In the genomic region with DNA sequence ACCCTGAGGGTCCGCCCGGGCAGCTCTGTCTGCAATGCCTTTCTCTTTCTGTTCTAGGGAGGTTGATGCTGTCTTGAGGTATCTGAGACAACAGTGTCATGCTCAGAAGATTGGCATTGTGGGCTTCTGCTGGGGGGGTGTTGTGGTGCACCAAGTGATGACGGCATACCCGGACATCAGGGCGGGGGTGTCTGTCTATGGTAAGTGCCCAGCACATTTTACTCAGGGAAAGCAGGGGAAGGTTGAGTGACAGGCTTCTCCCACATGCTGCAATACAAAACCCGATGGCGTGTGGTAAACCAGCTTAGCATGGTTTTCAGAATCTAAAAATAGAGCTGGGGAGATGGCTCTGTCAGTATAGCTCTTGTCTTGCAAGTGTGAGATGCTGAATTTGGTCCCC, we compare ENCODE assay signal across 17 mouse cellular contexts. TPM values are rescaled to one million over a fixed set of nuclear protein-coding genes. Genes with fewer than 3 reads are reported as not detected.
A peak's percentile ranks its signal among the peaks of the same experiment; 100 is the strongest.
DNase-seq lines count a peak whose midpoint lies in the region; ATAC-seq lines count a peak whose summit lies in the region.
"Had no signal": no experiment of that assay in that cellular context is flagged by ENCODE, and none has a peak within 500 bp of the region (broad histone marks: within the 10 kb centered on the region; RNA-seq: fewer than 3 reads in every experiment).

No protein-coding gene starts in this region.

- DNase-seq in forebrain, embryonic 11.5 days (ENCODE audit: low spot score) = peak; percentile 42
- no peak for DNase-seq in forebrain, embryonic 10.5 days (ENCODE audit: extremely low spot score, low spot score)
- peak; percentile 52 for DNase-seq in layer of hippocampus, adult 11-12 months (ENCODE audit: low spot score)
- DNase-seq in layer of hippocampus, postnatal 10 days (ENCODE audit: low spot score in 2 of 2) = no peak
- DNase-seq in right cerebral cortex, adult 2 months (ENCODE audit: low spot score in 2 of 2) = peak; percentile 57 to 65
- no peak for DNase-seq in right cerebral cortex, postnatal 4 days
- DNase-seq in embryo, embryonic 10 days (ENCODE audit: low spot score) = no peak
- DNase-seq in lung, postnatal 25 days (ENCODE audit: low spot score) = no peak
- DNase-seq: cerebellum, adult 18-20 months; gastrocnemius, postnatal 14 days; kidney, adult 11 months; kidney, postnatal 10 days; lung, adult 2 months; thymus, postnatal 25 days had no signal

- no peaks in the 10 kb centered on the region for H3K4me1 ChIP-seq in forebrain, embryonic 11.5 days (replicated peaks; ENCODE audit: control insufficient read depth, insufficient read depth, low read length)
- peaks cover 3% of the 10 kb centered on the region; the same call in 1 of the 2 replicates for H3K4me1 ChIP-seq in forebrain, embryonic 10.5 days
- H3K4me1 ChIP-seq: embryonic facial prominence, embryonic 15.5 days had no signal

- H3K9ac ChIP-seq in forebrain, embryonic 11.5 days (ENCODE audit: low read length) = no peak overlapping the region
- H3K9ac ChIP-seq: embryonic facial prominence, embryonic 15.5 days; hindbrain, embryonic 14.5 days had no signal

- no peak overlapping the region for H3K27ac ChIP-seq in forebrain, embryonic 11.5 days (ENCODE audit: low read depth, low read length)
- no peak overlapping the region for H3K27ac ChIP-seq in forebrain, embryonic 10.5 days
- H3K27ac ChIP-seq: embryonic facial prominence, embryonic 15.5 days; hindbrain, embryonic 14.5 days had no signal

- ATAC-seq in forebrain, embryonic 11.5 days (replicated peaks; ENCODE audit: low FRiP score) = no peak
- ATAC-seq: forebrain, embryonic 14.5 days had no signal

- no peaks in the 10 kb centered on the region for H3K9me3 ChIP-seq in forebrain, embryonic 11.5 days (ENCODE audit: control insufficient read depth, low read length)
- no peaks in the 10 kb centered on the region for H3K9me3 ChIP-seq in forebrain, embryonic 10.5 days
- H3K9me3 ChIP-seq: embryonic facial prominence, embryonic 15.5 days had no signal

- 91% methylated on average over 7 of the region's 7 CpGs for WGBS in forebrain, embryonic 11.5 days
- WGBS in forebrain, embryonic 10.5 days = 93% methylated on average over 7 of the region's 7 CpGs

- H3K27me3 ChIP-seq in forebrain, embryonic 11.5 days (ENCODE audit: control insufficient read depth, insufficient read depth, low read length) = no peaks in the 10 kb centered on the region
- H3K27me3 ChIP-seq in forebrain, embryonic 10.5 days (ENCODE audit: poor library complexity, severe bottlenecking) = no peaks in the 10 kb centered on the region
- H3K27me3 ChIP-seq: embryonic facial prominence, embryonic 15.5 days had no signal

- no peak overlapping the region for H3K4me2 ChIP-seq in forebrain, embryonic 11.5 days (ENCODE audit: low read depth, low read length, severe bottlenecking)
- H3K4me2 ChIP-seq: embryonic facial prominence, embryonic 15.5 days; hindbrain, embryonic 14.5 days had no signal

- no peak overlapping the region for H3K4me3 ChIP-seq in forebrain, embryonic 11.5 days (ENCODE audit: low read depth, low read length)
- H3K4me3 ChIP-seq in forebrain, embryonic 10.5 days = no peak overlapping the region
- H3K4me3 ChIP-seq: embryonic facial prominence, embryonic 15.5 days had no signal

- peaks cover 3% of the 10 kb centered on the region; the same call in 1 of the 2 replicates for H3K36me3 ChIP-seq in forebrain, embryonic 11.5 days (ENCODE audit: control insufficient read depth, insufficient read depth, low read length)
- H3K36me3 ChIP-seq in forebrain, embryonic 10.5 days (replicated peaks) = peaks cover 19% of the 10 kb centered on the region

RNA-seq across cellular contexts. Expression of gene Cct5, which starts 16.4 kb away (rescaled TPM):
- 695 and 710 TPM in 2 replicates for polyA plus RNA-seq in forebrain, embryonic 11.5 days (2014; fragmentation: Nextera tagmentation; extraction: Ambion mirVana)
- polyA plus RNA-seq in forebrain, embryonic 10.5 days (2016; fragmentation: Nextera tagmentation; extraction: Ambion mirVana) = 803 and 810 TPM in 2 replicates
- total RNA-seq in layer of hippocampus, postnatal 10 days (2021) = 100 to 1,000 TPM; 250 to 267 TPM

RNA-seq across cellular contexts. Expression of gene Fam173b, which starts 16.4 kb away (rescaled TPM):
- polyA plus RNA-seq in forebrain, embryonic 11.5 days (2014; fragmentation: Nextera tagmentation; extraction: Ambion mirVana) = 14.2 and 15.0 TPM in 2 replicates
- polyA plus RNA-seq in forebrain, embryonic 10.5 days (2016; fragmentation: Nextera tagmentation; extraction: Ambion mirVana) = 15.8 and 16.6 TPM in 2 replicates
- total RNA-seq in layer of hippocampus, postnatal 10 days (2021) = 10 to 100 TPM; 10.0 to 11.9 TPM

RNA-seq across cellular contexts. Expression of gene Cmbl, which starts 20.0 kb away (rescaled TPM):
- polyA plus RNA-seq in forebrain, embryonic 11.5 days (2014; fragmentation: Nextera tagmentation; extraction: Ambion mirVana) = 0.79 and 1.0 TPM in 2 replicates
- polyA plus RNA-seq in forebrain, embryonic 10.5 days (2016; fragmentation: Nextera tagmentation; extraction: Ambion mirVana) = 1.9 and 2.1 TPM in 2 replicates
- total RNA-seq in layer of hippocampus, postnatal 10 days (2021) = 10 to 100 TPM; 15.2 to 16.3 TPM

RNA-seq across cellular contexts. Expression of gene March6, which starts 54.4 kb away (rescaled TPM):
- 62.6 and 69.6 TPM in 2 replicates for polyA plus RNA-seq in forebrain, embryonic 11.5 days (2014; fragmentation: Nextera tagmentation; extraction: Ambion mirVana)
- 44.0 and 44.9 TPM in 2 replicates for polyA plus RNA-seq in forebrain, embryonic 10.5 days (2016; fragmentation: Nextera tagmentation; extraction: Ambion mirVana)
- total RNA-seq in layer of hippocampus, postnatal 10 days (2021) = 100 to 1,000 TPM; 199 to 221 TPM

Comparison
In these comparisons a context has a peak if more than half of its experiments do, and no peak if none do; other contexts are left out.
1. DNase-seq: peak in forebrain, embryonic 11.5 days (single experiment), layer of hippocampus, adult 11-12 months (single experiment) and right cerebral cortex, adult 2 months (2 of 2); none in forebrain, embryonic 10.5 days (single experiment), layer of hippocampus, postnatal 10 days (0 of 2), right cerebral cortex, postnatal 4 days (single experiment), embryo, embryonic 10 days (single experiment) and lung, postnatal 25 days (single experiment).